Mouse (Mus musculus): ENCODE measurements at regions not wholly inside any gene's neighbourhood (a gene's known extent, or its start where the extent isn't known, plus 50 kb on each side); places are given as distances from the start of the nearest gene placed in this dataset.

DNA sequence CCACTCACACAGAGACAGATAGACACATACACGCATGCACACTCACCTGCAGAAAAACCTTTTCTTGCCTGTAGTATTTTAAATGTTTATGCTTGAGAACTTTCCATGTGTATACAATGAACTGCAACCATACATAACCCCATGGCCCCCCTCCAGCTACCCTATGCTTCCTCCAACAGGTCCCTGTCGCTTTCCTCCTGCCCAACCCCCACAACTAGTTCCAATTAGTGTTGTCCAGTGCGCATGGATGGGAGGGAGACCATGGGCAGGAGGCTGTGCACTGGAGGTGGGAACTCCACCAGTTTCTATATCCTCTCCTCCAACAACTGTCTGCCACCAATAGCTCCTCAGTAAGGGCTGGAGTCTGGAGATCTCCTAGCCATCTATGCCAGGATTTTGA lies 82.9 kb upstream of the Jade1 start:
- no peak for DNase-seq

- DNase-seq: no peak
These were observed 86.4 kb upstream of the Jade1 start for GRCm38 (mm10) chr3:41469106-41469505.

GRCm38 (mm10) chr3:41467857-41468256 lies 87.7 kb upstream of the Jade1 start:
- no peak for DNase-seq

DNA sequence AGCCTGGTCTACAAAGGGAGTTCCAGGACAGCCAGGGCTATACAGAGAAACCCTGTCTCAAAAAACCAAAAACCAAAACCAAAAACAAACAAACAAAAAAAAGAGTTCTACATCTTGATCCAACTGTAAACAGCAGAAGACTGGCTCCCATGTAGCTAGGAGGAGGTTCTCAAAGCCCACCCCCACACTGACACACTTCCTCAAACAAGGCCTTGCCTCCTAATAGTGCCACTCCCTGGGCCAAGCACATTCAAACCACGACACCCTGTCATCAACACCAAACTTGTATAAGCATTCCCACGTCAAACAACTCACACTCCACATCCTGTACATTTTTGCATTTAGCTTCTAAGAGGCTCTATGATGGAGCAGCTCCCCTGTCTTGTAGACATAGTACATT lies 89.6 kb upstream of the Jade1 start:
- no peak for DNase-seq

DNA sequence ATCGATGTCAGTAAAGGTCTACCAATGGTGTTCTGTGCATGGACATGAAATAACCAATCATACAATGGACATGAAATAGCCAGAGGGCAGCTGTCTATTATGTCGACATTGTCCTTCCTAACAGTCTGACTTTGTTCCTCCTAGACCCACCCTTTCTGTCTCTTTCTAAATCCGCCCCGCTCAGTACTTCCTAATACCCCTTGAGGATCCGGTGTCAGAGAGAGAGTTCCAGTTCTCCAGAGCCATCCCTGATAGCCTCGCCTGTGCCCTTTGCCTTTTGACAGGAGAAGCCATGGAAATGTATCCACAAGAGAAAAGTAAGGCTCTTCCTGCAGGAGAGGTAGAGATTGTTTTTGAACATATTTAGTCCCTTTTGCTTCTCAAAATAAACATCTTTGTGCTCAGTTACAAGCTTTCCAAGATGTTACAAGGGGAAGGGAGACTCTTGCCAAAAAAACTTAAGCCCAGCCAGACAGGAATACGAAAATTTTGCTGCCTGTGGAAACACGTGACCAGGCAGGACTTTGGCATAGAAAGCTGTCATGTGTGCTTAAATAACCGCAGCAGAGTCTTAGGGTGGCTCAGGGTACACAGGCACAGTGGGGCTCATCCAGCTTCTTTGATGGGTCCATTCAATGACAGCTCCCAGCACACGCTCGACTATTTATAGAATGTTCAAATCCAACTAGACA lies 92.4 kb upstream of the Jade1 start:
- DNase-seq: no peak

DNA sequence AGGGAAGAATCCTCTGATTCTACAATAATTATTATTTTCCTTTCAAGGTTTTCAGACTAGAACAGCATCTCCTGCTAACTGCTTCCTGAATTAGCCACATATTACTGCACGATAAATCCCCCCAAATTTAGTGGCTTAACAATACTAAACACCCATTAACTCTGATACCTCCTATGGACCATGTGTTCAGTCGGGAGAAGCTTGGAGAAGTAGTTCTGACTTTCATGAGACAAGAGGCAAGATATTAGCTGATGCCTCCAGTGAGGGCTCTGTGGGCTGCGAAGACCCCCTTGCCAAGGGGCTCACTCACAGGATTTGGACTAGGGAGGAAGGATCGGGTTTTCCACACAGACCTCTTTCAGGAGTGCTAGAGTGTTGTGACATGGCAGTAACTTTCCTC lies 95.4 kb upstream of the Jade1 start:
- DNase-seq: no peak

- DNase-seq: no peak
These were observed 97.4 kb upstream of the Jade1 start for GRCm38 (mm10) chr3:41458156-41458555.

GRCm38 (mm10) chr3:41453525-41453924 lies 102.0 kb upstream of the Jade1 start:
- DNase-seq: no peak

DNA sequence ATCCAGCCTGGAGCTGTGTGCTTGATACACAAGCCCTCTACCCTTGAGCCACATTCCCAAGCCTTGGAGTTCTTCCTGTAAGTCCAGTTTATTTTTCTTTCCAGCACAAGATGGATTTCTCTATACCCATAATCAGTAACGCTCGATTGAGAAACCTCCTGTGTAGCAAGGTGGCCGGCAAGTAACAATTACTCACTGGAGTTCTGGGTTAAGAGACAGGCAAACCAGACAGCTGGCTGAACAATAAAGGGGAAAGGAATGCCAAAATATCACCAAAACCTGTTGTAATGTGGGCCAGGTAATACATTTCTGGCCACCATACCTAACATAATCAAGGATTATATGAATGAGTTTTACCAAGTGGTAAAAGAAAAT lies 102.8 kb upstream of the Jade1 start:
- DNase-seq: no peak

DNA sequence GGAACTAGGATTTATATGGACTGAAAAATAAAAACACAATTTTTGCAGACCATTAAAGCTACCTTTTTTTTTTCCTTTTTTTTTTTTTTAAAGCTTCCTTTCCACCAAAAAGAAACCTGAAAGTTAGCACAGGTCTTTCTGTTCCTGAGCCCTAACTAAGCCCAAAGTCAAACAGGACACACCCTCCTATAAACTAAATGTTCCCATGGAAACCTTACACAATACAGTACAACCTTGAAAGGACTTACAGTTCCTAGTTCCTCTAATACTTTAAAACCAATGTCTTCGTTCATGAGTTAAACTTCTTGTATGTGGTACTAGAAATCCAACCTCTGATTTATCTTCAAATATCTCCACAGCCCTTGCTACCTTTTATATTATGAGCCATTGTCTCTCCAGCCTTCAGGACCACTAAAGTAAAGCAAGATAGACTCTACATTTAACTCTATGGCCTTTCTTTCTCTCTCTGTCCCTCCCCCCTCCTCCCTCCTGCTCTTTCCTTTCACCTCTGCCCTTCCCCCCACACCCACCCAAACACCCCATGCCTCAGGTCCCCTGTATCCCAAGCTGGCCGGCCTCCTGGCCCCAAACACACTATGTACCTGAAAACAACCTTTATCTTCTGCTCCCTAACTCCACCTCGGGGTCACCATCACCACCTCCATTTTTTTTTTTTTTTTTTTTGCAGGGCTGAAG lies 103.4 kb upstream of the Jade1 start:
- no peak for DNase-seq

- DNase-seq: no peak
These were observed 104.8 kb upstream of the Jade1 start for GRCm38 (mm10) chr3:41450696-41451095.

DNA sequence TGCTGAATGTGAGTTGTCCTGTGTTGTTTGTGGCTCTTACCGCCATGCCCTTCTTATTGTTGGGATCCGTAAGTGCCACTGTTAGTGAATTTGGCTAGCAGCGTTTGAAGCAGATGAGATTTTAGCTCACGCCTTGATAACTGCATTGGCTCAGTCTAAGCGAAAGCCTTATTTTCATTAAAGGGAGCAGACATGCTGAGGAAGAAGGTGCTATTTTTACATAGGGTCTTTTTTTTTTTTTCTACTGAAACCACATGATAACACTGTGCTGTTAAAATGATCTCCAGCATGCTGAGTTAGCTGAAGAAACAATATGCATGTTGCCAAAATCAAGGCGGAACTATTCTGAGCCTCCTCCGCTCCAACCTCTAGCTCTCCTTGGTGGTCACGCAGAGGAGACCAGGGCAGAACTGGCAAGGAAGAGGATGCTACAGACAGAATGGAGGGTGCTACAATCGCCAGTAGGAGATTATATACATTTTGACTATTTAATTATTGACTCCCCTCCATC lies 111.2 kb upstream of the Jade1 start:
- DNase-seq: no peak

DNA sequence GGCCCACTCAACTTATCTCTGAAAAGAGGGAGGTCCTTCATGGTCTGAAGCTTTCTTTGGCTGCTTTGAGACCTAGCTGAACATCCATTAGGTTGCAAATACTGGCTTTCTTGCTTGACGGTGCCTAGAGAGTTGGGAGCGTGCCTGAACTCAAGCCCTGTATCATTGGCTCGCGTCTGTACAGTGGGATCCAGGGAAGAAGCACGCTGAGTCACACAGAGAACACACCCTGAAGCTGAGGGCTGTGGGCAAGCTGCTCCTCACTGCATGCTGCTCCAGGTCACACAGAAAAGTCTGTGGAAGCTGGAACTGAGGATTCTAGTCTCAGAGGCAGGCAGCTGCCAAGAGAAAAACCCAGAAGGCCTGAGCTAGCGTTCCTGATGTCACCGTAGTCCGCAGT lies 119.3 kb upstream of the Jade1 start:
- no peak for DNase-seq

DNA sequence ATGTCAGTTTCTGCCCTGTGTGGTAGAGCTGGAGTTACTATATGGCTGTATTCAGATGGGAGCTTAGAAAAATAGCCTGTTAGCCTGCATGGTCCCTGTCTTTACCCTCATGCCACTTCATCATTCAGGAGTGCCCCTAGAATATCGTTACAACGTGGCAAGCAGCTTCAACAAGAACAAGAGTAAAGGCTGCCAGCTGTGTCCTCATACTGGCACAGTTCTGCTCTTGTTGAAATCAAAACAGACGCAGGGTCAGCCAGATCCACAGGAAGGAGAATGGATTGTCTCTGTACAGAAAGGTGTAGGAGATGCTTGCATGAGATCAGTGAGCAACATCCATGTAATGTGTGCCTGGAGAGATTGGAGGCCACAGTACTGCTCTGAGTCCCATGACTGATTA lies 122.4 kb upstream of the Jade1 start:
- DNase-seq: no peak

- no peak for DNase-seq
These were observed 123.2 kb upstream of the Jade1 start for GRCm38 (mm10) chr3:41432376-41432775.

- DNase-seq: no peak
These were observed 125.3 kb upstream of the Jade1 start for GRCm38 (mm10) chr3:41430191-41430590.

DNA sequence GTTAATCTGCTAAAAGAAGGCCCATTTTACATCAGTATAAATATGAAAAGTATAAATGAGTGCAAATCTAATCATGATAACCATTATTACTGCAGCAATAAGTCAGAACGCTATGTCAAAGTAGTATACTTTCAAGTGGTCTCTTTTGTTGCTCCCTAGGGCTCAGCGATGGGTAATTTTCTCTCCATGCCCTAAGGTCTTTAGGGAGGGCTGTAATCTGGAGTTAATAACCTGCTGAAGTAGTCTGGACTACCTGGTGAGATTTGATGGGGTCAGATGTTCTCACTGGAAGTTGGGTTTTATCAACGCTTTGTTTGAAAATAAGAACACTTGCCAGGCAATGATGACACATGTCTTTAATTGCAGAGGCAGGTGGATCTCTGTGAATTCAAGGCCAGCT lies 128.6 kb upstream of the Jade1 start:
- no peak for DNase-seq

GRCm38 (mm10) chr3:41425863-41426262 lies 129.7 kb upstream of the Jade1 start:
- DNase-seq: no peak

- no peak for DNase-seq
These were observed 131.2 kb upstream of the Jade1 start for GRCm38 (mm10) chr3:41424142-41424939.

GRCm38 (mm10) chr3:41423630-41424029 lies 131.9 kb upstream of the Jade1 start:
- DNase-seq: no peak

GRCm38 (mm10) chr3:41422615-41423579 lies 132.6 kb upstream of the Jade1 start:
- no peak for DNase-seq

- DNase-seq: no peak
These were observed 141.8 kb upstream of the Jade1 start for GRCm38 (mm10) chr3:41413771-41414170.

DNA sequence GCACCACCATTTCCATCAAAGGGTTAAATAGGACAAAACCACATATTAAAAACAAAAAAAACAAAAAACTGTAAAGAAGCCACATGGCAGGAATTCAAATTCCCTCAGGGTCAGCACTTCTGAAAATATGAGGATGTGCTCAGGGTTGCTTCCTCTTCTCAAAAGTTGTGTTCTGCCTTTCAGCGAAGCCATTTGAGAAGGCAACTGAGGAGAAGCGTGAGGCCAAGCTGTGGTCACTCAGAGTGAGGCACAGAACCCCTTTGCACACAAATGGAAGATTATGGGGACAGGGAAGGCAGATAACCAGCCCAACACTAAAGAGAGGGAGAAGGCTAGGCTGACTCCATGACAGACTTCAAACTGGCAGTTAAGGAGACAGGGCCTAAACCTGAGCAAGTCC lies 142.8 kb upstream of the Jade1 start:
- no peak for DNase-seq

All from thymus, postnatal 4 days (tissue).